Mouse (Mus musculus) gastrocnemius, adult 8-10 months (tissue): ENCODE data around the gene Cenpn. TPM values are rescaled to one million over a fixed set of nuclear protein-coding genes. Genes with fewer than 3 reads are reported as not detected.

Experiments used
- DNase-seq, 2 experiments: peaks; one replicate each; pipeline ENCODE4 v3.0.0; 2022; ENCODE audit warnings: low spot score in 2 of 2
- total RNA-seq, 4 experiments: library from RNA; stranded (reverse); gene quantifications; 2 replicates each; pipeline ENCODE4 v1.2.4; 2022

The Cenpn gene
- total RNA-seq = under 1 TPM; 0.36 to 0.88 (median 0.57) TPM

DNA sequence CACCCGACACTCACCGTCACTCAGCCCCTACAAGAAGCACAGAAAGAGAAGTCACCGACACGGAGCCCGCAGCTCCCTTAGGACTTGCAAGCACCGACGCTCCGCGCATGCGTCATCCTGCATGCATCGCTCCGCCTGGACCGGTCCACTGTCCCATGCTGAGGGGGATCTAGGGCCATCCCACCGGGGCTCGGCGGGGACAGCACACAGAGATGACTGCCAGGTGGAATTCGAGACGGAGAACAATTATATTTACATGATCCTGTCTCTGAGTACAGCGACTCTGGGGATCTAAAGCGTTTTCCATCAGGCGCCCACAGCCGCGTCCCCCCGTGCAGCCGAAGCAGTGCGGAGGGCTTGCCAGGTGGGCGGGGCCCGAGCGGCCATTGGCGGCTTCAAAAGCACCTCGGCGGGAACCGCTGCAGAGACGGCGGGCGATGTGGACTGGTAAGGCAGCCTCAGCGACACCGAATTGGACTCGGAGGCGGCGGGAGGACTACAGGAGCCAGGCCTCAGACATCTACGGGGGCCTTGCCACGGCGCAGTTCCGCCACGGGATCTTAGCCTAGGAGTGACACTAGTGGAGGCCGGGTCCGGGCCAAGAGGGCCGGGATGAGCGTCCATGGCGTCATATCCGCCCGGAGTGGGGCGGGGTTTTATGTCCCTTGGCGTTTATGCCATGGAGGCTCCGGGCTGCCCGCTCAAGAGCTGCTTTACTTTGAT lies at the start of gene Cenpn, which contains the start of gene Cmc2:
Gene Cenpn (plus strand): TSS at position 394 of the 723 bp plus-strand sequence.
Gene Cmc2 (minus strand): TSS at position 119 of the 723 bp plus-strand sequence.
- peak; percentile 83 to 91 for DNase-seq

DNA sequence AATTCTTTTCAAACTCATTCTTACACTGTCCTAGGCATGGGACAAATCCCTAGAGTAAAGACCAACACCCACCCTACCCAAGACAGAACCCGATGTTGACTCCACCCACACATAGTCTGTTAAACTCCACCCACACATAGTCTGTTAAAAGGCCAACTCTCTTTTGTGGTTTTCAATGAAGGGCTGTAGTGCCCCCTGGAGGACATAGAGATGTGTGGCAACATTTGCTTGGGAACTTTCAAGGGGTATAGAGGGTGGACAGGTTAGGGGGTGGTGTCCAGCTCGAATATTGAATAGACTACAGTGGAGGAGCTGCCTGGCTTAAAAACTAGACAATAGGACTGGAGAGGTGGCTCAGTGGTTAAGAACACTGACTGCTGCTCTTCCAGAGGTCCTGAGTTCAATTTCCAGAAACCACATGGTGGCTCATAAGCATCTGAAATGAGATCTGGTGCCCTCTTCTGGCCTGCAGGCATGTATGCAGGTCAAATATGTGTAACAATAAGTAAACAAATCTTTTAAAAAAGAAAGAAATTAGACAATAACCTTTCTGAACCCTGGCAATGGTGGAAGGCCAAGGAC lies 48.7 kb upstream of the Cenpn start:
- DNase-seq = no peak

DNA sequence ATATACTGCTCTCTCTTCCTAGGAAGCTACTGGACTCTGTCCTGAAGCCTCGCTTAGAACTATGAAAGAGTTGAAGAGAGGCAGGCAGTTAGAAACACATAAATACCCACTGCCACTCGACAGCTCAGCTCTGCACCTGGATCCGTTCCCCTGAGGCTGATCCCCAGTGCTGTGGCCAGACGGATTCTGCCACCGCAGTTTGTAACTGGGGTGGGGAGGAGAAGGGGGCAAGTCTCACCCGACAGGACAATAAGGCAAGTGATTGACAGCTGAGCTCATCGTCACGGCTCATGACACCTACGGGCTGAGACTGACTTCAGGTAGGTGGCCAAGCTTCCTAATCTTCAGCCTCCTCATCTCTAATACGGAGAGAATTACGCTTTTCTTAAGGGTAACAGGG lies 47.9 kb upstream of the Cenpn start:
- DNase-seq = no peak

- no peak for DNase-seq
These were observed 47.5 kb upstream of the Cenpn start for GRCm38 (mm10) chr8:116873986-116874385.

DNA sequence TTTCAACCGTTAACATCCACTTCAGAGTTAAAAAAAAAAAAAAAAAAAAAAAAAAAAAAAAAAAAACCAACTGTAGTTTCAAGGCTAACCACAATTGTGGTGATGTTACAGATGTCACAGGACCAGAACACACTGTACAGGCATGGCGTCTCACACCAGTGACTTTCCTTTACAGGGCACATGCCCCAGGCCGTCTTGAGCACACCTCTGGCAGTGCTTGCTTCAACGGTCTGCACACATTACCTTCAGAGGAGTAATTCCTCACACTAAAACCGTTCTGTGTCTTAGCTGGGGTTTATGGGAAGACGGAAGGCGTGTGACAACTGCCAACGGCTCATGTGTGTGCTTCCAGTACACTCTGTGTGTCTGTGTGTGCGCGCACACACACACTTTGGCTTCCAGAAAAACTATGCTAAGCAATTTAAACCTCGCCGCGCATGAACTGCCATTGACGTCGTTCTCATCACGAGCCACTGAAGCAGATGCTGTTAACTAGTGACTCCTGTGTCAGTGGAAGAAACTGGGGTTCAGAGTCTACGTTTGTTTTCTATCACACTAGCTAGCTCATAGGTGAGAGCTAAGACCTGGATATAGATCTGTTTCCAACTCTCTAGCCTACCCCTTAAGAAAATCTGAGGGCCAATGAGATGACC lies 45.6 kb upstream of the Cenpn start:
- no peak for DNase-seq

DNA sequence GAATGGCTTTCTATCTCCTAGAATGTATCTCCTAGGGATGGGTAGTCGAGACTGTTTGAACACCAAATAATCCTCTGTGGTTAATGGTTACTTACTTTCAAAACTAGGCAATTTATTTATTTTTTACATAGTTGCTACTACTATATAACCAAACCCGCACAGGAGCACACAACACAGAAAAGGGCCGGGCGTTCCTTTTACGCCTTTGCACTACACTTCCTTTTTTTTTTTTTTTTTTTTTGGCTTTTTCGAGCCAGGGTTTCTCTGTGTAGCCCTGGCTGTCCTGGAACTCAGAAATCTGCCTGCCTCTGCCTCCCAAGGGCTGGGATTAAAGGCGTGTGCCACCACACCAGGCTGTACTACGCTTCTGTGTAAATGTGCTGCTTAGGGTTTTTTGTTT lies 40.1 kb upstream of the Cenpn start:
- DNase-seq = no peak

DNA sequence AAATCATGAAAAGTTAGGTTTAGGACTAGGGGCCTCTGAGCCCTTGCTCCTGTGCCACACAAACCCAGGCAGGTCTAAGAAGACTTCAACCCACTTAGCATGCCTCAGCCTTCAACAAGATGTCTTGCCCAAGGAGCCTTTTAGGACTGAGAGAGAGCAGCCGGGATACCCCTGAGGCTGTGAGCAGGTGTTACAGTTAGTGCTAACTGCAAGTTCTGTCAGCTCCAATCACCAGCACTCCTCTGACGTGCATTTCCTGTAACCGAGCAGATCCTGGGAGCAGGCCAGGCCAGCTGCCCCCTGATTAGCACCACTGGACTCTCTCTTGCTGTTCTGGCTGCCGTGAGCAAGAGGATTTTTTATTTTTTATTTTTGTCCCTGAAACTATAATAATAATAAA lies 33.7 kb upstream of the Cenpn start:
- no peak for DNase-seq

- DNase-seq = no peak
These were observed 30.1 kb upstream of the Cenpn start for GRCm38 (mm10) chr8:116891446-116891845.

GRCm38 (mm10) chr8:116892130-116892529 lies 29.4 kb upstream of the Cenpn start:
- DNase-seq = no peak

GRCm38 (mm10) chr8:116892636-116893035 lies 28.9 kb upstream of the Cenpn start:
- DNase-seq = no peak

DNA sequence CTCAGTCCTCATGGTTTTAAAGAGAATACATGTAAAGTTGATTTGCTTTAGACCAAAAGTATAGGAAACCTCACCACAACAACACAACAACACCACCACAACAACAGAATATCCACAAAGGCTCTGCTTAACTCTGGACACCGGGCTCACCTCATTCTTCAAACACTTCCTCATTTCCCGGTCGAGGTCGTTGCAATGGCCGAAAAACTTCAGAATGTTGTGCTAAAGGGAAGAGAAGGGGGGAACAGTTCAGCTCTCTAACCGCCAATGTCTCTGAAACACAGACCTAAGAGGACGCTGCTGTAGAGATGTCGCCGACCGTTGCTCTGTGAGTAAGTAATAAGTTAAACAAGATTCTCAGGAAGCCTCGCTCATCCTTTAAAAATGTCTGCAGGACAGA lies 27.6 kb upstream of the Cenpn start:
- no peak for DNase-seq

DNA sequence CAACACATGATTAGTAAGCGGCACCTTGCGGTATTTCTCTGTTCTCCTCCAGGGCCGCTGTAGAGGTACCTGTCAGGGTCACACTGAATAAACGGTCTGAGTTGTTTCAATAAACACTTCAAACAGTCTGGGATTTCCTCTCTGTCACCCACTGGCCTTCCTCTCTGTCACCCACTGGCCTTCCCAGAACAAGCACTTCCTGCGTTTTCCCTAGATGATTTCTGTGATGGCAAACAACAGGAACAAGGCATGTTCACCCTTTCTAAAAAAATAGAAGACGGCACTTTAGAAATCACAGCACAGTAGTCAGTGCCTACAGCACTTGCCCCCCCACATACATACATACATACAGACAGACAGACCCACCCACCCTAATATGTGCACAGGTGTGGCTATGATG lies 26.0 kb upstream of the Cenpn start:
- no peak for DNase-seq

DNA sequence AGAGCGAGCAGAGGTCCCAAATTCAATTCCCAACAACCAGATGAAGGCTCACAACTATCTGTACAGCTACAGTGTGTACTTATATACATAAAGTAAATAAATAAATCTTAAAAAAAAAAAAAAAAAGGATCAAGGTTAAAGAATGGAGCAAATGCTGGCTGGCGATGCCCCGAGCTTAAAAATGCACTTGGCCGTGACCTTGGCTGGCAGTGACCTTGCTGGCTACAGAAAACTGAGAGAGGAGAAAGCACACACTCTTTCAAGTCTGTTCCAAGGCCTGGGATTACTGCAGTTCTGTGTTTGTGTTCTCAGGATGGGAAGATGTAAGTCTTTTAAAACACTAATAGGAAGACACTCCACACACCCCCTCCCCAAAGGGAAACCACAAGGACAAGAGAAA lies 16.8 kb upstream of the Cenpn start:
- no peak for DNase-seq

DNA sequence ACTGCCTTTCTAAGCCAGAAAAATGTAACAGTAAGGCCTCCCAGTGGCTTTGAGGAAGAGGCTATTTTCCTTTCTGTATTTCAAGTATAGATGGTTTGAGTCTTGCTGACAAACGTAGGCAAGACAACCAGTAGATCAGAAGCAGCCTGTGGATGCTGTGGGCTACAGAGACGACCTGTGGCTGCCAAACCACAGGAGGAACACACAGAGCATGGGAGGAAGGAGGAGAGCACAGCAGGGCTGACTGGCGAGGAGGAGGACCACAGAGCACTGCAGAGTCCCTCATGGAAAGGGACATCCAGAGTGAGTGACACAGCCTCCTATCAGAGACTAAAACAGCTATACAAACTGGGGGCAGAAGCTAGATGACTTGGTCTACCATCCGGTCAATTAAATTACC lies 16.3 kb upstream of the Cenpn start:
- no peak for DNase-seq

DNA sequence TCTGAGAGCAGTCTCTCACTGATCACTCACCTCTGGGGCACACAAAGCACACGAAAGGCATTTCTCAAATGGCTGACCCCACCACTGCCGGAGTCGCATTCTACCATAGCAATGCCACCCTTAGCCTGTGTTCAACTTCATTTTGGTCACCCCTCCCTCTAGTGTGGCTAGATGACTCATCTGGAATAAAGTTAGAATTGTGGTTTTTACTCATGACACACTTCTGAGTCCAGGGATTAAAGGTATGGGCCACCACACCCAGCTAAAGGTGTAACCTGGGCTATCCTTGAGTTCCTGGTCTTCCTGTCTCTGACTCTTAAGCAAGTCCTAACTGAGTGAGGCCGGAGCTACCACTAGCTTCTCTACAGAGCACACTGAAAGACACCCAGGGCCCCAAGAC lies 15.7 kb upstream of the Cenpn start:
- DNase-seq = no peak

DNA sequence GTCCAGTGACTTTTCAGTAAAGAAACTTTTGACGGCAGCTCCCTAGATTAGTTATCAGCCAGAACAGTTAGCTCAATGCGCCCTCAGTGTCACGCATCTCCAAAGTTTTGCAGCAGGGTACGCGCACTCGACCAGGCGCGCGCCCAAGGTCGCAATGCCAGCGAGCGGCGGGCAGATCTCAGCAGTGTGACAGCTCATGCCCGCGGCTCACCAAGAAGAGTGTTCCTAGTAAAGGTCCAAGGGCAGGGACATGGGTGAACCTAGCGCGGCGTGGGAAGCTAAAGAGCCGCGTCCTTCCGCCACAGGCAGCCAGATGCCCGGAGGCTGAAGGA lies 559 bp upstream of the Cenpn start:
- DNase-seq = no peak

DNA sequence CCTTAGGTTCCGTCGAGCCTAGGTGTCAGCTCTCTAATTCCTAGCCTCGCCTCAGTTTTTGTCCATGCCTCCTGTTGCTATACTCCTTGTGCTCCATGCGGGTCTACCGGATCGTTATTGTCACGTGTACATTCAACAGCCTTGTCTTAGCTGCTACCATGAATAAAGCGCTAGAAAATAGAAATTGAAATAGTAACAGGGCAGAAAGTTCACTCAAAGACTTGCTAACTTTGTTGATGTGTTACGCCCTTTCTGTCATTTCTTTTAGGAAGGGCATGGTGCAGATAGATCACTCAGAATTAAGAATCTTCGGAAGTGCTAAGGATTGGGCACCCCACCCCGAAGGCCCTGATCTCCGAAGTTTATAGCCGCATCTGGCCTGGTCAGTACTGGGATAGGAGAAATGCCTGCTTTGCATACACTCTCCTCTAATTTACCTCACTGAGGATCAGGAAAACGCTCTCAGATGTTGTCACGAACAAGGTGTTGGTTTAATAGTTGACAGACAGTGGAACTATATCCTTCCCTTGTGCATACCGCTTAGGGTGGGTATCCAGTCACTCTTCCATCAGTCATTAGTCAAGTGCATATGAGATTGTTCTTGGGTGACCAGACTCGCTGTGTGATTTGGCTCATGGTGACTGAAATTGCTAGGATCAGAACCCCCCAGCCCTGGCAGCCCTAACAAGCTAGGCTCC lies 679 bp downstream of the Cenpn start:
- DNase-seq = no peak

- no peak for DNase-seq
These were observed 2.0 kb downstream of the Cenpn start for GRCm38 (mm10) chr8:116923526-116923925.

DNA sequence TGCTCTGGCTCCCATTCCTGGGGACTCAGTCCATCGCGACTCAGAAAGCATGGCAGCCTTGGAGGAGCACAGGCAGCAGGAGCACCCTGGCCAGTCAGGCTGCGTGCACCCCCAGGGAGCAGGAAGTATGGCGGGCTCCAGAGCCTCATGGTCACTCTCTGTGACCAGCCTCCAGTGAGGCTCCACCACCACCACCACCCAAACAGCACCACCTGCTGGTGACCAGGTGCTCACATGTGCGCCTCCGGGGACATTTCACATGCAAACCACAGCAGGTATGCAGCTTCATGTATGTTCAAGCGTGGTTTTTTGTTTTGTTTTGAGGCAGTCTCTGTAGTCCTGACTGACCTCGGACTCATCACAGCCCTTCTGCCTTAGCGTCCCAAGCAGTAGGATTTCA lies 6.3 kb downstream of the Cenpn start:
- no peak for DNase-seq

- no peak for DNase-seq
These were observed 7.1 kb downstream of the Cenpn start for GRCm38 (mm10) chr8:116928588-116928987.

DNA sequence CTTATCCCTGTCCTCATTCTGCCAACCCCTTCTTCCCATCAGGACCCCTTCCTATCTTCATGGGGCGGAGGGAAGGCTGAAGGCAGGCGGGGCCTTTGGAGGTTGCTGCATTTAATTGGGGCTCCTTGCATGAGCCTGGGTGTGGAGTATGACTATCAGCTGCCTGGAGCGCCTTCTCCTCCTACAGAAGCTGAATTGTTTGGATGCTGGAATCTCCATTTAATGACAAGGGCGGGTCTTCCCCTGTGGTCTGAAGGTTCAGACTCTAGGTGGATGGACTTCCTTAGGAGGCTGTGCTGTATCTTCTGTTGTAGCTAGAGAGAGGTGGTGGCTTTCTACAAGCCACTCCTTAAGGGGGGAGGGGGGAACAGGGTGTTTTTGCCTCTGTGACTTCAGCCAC lies 13.4 kb downstream of the Cenpn start:
- no peak for DNase-seq

DNA sequence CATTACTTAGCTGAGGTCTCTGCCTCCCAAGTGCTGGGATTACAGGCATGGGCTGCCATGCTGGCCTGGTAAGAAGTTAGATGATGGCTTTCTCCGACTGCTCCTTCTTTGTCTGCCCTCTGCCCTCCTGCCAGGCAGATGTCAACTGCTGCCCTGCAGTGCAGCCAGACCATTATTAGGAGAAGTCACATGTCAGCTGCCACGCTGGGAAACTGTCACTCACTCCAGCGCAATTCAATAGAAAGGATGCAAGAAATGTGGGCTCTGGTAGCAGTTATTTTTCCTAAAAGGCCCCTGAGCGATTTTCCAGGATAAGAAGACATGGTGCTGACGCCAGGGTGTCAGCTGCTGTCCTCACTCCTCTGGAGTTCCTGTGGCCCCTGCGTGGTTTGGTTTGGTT lies 14.0 kb downstream of the Cenpn start:
- no peak for DNase-seq
